Mouse (Mus musculus): ENCODE measurements around the gene Prtn3.

GRCm38 (mm10) chr10:79861230-79862048 lies 12.8 kb upstream of the Prtn3 start:
- no peak for TF ChIP-seq CTCF (IDR thresholded peaks at IDR 0.05; ENCODE audit: low read depth, low read length)
- TF ChIP-seq POLR2A (IDR thresholded peaks at IDR 0.05; ENCODE audit: borderline replicate concordance, low read depth, low read length) = no peak
